Mouse (Mus musculus) midbrain, embryonic 11.5 days (tissue): ENCODE data around the gene 0610009B22Rik. TPM values are rescaled to one million over a fixed set of nuclear protein-coding genes. Genes with fewer than 3 reads are reported as not detected.

ENCODE experiments used
- polyA plus RNA-seq: library from polyadenylated mRNA; unstranded; fragments of >200 nt; fragmentation: Nextera tagmentation; extraction: Ambion mirVana; gene quantifications from 2 replicates; pipeline ENCODE4 v1.2.1, GENCODE M21; 2014

0610009B22Rik gene
- polyA plus RNA-seq, 1 experiment from 2014 or later = 98.9 TPM

Other genes with a start within 250 kb of the 0610009B22Rik start
- gene Phykpl, start 104.1 kb downstream of the 0610009B22Rik start, polyA plus RNA-seq = 9.6 and 10.7 TPM in 2 replicates
- gene Hnrnpab, start 82.0 kb downstream of the 0610009B22Rik start, polyA plus RNA-seq = 802 and 844 TPM in 2 replicates
- gene Nhp2, start 69.1 kb downstream of the 0610009B22Rik start, polyA plus RNA-seq = 152 and 167 TPM in 2 replicates
- 40.4 and 41.5 TPM in 2 replicates for gene Rmnd5b, start 53.0 kb downstream of the 0610009B22Rik start, polyA plus RNA-seq
- gene N4bp3, start 38.0 kb downstream of the 0610009B22Rik start, polyA plus RNA-seq = 6.3 and 9.2 TPM in 2 replicates
- gene D930048N14Rik, start 37.9 kb downstream of the 0610009B22Rik start, polyA plus RNA-seq = 0.18 and 0.52 TPM in 2 replicates
- 13.0 and 14.5 TPM in 2 replicates for gene Sec24a, start 74.8 kb upstream of the 0610009B22Rik start, polyA plus RNA-seq
- gene Sar1b, start 74.8 kb upstream of the 0610009B22Rik start, polyA plus RNA-seq = 128 and 141 TPM in 2 replicates
- 0.20 and 0.22 TPM in 2 replicates for gene Jade2, start 168.8 kb upstream of the 0610009B22Rik start, polyA plus RNA-seq